In genomic region chr4:136309780-136310179, GRCm38 (mm10) we compare ENCODE assay signal across 8 mouse cellular contexts. TPM values are rescaled to one million over a fixed set of nuclear protein-coding genes. Genes with fewer than 3 reads are reported as not detected.
DNase-seq lines count a peak whose midpoint lies in the region; ATAC-seq lines count a peak whose summit lies in the region.

No protein-coding gene starts in this region.

- H3K27me3 ChIP-seq in forebrain, embryonic 13.5 days, result no peaks in the 10 kb centered on the region
- no peaks in the 10 kb centered on the region for H3K27me3 ChIP-seq in liver, embryonic 16.5 days (ENCODE audit: control insufficient read depth, insufficient read depth, low read depth, low read length)
- H3K27me3 ChIP-seq in neural tube, embryonic 11.5 days (ENCODE audit: control insufficient read depth, insufficient read depth, low read length), result no peaks in the 10 kb centered on the region

- peak overlapping the region; percentile 100 for H3K4me3 ChIP-seq in forebrain, embryonic 13.5 days
- peak overlapping the region; percentile 96 for H3K4me3 ChIP-seq in liver, embryonic 16.5 days (ENCODE audit: low read depth, low read length)
- H3K4me3 ChIP-seq in neural tube, embryonic 11.5 days (ENCODE audit: low read depth, low read length), result peak overlapping the region; percentile 100

- 5% methylated on average over 11 of the region's 11 CpGs for WGBS in forebrain, embryonic 13.5 days
- under 1% methylated on average over 11 of the region's 11 CpGs for WGBS in liver, embryonic 16.5 days (ENCODE audit: insufficient replicate concordance)
- WGBS in neural tube, embryonic 11.5 days, result 4% methylated on average over 11 of the region's 11 CpGs

- no peaks in the 10 kb centered on the region for H3K36me3 ChIP-seq in forebrain, embryonic 13.5 days (ENCODE audit: poor library complexity, severe bottlenecking)
- H3K36me3 ChIP-seq in liver, embryonic 16.5 days (ENCODE audit: control insufficient read depth, insufficient read depth), result no peaks in the 10 kb centered on the region
- no peaks in the 10 kb centered on the region for H3K36me3 ChIP-seq in neural tube, embryonic 11.5 days (ENCODE audit: control insufficient read depth, insufficient read depth, low read length)

- H3K4me1 ChIP-seq in forebrain, embryonic 13.5 days, result peaks cover 36% of the 10 kb centered on the region
- H3K4me1 ChIP-seq in liver, embryonic 16.5 days (ENCODE audit: control insufficient read depth, low read depth, low read length), result peaks cover 24% of the 10 kb centered on the region
- peaks cover 15% of the 10 kb centered on the region for H3K4me1 ChIP-seq in neural tube, embryonic 11.5 days (ENCODE audit: control insufficient read depth, insufficient read depth, low read length)

- peak overlapping the region; percentile 98 for H3K27ac ChIP-seq in forebrain, embryonic 13.5 days
- H3K27ac ChIP-seq in liver, embryonic 16.5 days (ENCODE audit: low read length), result peak overlapping the region; percentile 97
- no peak overlapping the region; the same call in 1 of the 2 replicates for H3K27ac ChIP-seq in neural tube, embryonic 11.5 days (ENCODE audit: low read depth, low read length)

- peak; percentile 64 to 86 for DNase-seq in adrenal gland, adult (ENCODE audit: inconsistent age in 2 of 2, low spot score in 1 of 2)
- DNase-seq in adrenal gland, postnatal 4 days (ENCODE audit: low spot score in 2 of 2), result no peak
- peak; percentile 75 for DNase-seq in adrenal gland, postnatal 14 days
- DNase-seq in neural tube, embryonic 11.5 days (ENCODE audit: low spot score), result peak; percentile 53
- peak; percentile 36 to 46 for DNase-seq in thymus, postnatal 10 days (ENCODE audit: low spot score in 2 of 2)

- no peaks in the 10 kb centered on the region for H3K9me3 ChIP-seq in forebrain, embryonic 13.5 days (replicated peaks)
- no peaks in the 10 kb centered on the region for H3K9me3 ChIP-seq in liver, embryonic 16.5 days (replicated peaks; ENCODE audit: control insufficient read depth, low read length)
- no peaks in the 10 kb centered on the region for H3K9me3 ChIP-seq in neural tube, embryonic 11.5 days (ENCODE audit: control insufficient read depth, low read length)

- no peak for ATAC-seq in forebrain, embryonic 13.5 days
- ATAC-seq in inflammation-experienced regulatory T-cells, adult 6 months, result peak; percentile 32
- peak; percentile 49 for ATAC-seq in liver, embryonic 16.5 days (ENCODE audit: low read depth)
- no peak for ATAC-seq in neural tube, embryonic 11.5 days (ENCODE audit: insufficient read depth, low FRiP score, low TSS enrichment)

- H3K4me2 ChIP-seq in forebrain, embryonic 13.5 days, result peak overlapping the region; percentile 63
- H3K4me2 ChIP-seq in liver, embryonic 16.5 days (ENCODE audit: low read depth, low read length), result peak overlapping the region; percentile 99
- H3K4me2 ChIP-seq in neural tube, embryonic 11.5 days (ENCODE audit: low read depth), result peak overlapping the region; percentile 67

- H3K9ac ChIP-seq in forebrain, embryonic 13.5 days, result peak overlapping the region; percentile 70
- H3K9ac ChIP-seq in liver, embryonic 16.5 days (ENCODE audit: low read depth, low read length), result peak overlapping the region; percentile 100
- H3K9ac ChIP-seq in neural tube, embryonic 11.5 days (ENCODE audit: low read length), result peak overlapping the region; percentile 67

RNA-seq across cellular contexts. Expression of gene Hnrnpr, which starts 1.0 kb away (rescaled TPM):
- 100 to 1,000 TPM; 132 to 134 TPM for total RNA-seq in adrenal gland, postnatal 4 days (2021)
- total RNA-seq in adrenal gland, postnatal 14 days (2021), result 82.8 and 90.1 TPM in 2 replicates
- polyA plus RNA-seq in forebrain, embryonic 13.5 days (2015; fragmentation: Nextera tagmentation; extraction: Ambion mirVana), result 273 and 295 TPM in 2 replicates
- polyA plus RNA-seq in inflammation-experienced regulatory T-cells, adult 6 months (2017; shearing (Covaris generic)), result 100 to 1,000 TPM in 1 of 3 experiments, 10 to 100 TPM in 2; 97.2 to 105 (median 98.5) TPM
- 44.3 and 47.2 TPM in 2 replicates for polyA plus RNA-seq in liver, embryonic 16.5 days (2015; fragmentation: Nextera tagmentation; extraction: Ambion mirVana)
- 183 and 184 TPM in 2 replicates for polyA plus RNA-seq in neural tube, embryonic 11.5 days (2014; fragmentation: Nextera tagmentation; extraction: Ambion mirVana)

RNA-seq across cellular contexts. Expression of gene Zfp46, which starts 25.3 kb away (rescaled TPM):
- 10 to 100 TPM; 39.2 to 41.8 TPM for total RNA-seq in adrenal gland, postnatal 4 days (2021)
- 27.1 and 28.8 TPM in 2 replicates for total RNA-seq in adrenal gland, postnatal 14 days (2021)
- polyA plus RNA-seq in forebrain, embryonic 13.5 days (2015; fragmentation: Nextera tagmentation; extraction: Ambion mirVana), result 30.7 and 32.9 TPM in 2 replicates
- 10 to 100 TPM in 1 of 3 experiments, 1 to 10 TPM in 2; 6.2 to 10.4 (median 8.1) TPM for polyA plus RNA-seq in inflammation-experienced regulatory T-cells, adult 6 months (2017; shearing (Covaris generic))
- polyA plus RNA-seq in liver, embryonic 16.5 days (2015; fragmentation: Nextera tagmentation; extraction: Ambion mirVana), result 2.8 and 3.5 TPM in 2 replicates
- polyA plus RNA-seq in neural tube, embryonic 11.5 days (2014; fragmentation: Nextera tagmentation; extraction: Ambion mirVana), result 34.2 and 34.4 TPM in 2 replicates

Comparison
In these comparisons a context has a peak if more than half of its experiments do, and no peak if none do; other contexts are left out.
1. DNase-seq: peak in adrenal gland, adult (2 of 2), adrenal gland, postnatal 14 days (single experiment), neural tube, embryonic 11.5 days (single experiment) and thymus, postnatal 10 days (2 of 2); none in adrenal gland, postnatal 4 days (0 of 2).
2. ATAC-seq: peak in inflammation-experienced regulatory T-cells, adult 6 months (single experiment) and liver, embryonic 16.5 days (single experiment); none in forebrain, embryonic 13.5 days (single experiment) and neural tube, embryonic 11.5 days (single experiment).
3. Peak in every context shown above with its lines, with median percentiles within 50 percentile points of each other: H3K4me2 ChIP-seq, H3K4me3 ChIP-seq and H3K9ac ChIP-seq.